Mouse (Mus musculus): ENCODE results near the gene Arl4d.

GRCm38 (mm10) chr11:101670334-101670733, 5.0 kb downstream of the Arl4d start:
- TF ChIP-seq CTCF (IDR thresholded peaks at IDR 0.05) = no peak
- no peak for TF ChIP-seq EP300 (IDR thresholded peaks at IDR 0.05; ENCODE audit: insufficient read depth, low read depth, low read length)
- TF ChIP-seq POLR2A (IDR thresholded peaks at IDR 0.05; ENCODE audit: insufficient read depth, low read depth, low read length) = no peak
